ENCODE assay signal across 8 mouse cellular contexts in genomic region chr15:83349954-83350711, GRCm38 (mm10). TPM values are rescaled to one million over a fixed set of nuclear protein-coding genes. Genes with fewer than 3 reads are reported as not detected.
DNase-seq lines count a peak whose midpoint lies in the region; ATAC-seq and TF ChIP-seq lines count a peak whose summit lies in the region.

Arfgap3 (minus strand) TSS chr15:83350247.

- under 1% methylated on average over 59 of the region's 60 CpGs for WGBS in heart, embryonic 10.5 days
- WGBS in kidney, embryonic 15.5 days: under 1% methylated on average over 58 of the region's 60 CpGs

- 0 out of 2 replicates have a peak, but pooled peaks cover 3% of the 10 kb centered on the region for H3K36me3 ChIP-seq in heart, embryonic 10.5 days
- H3K36me3 ChIP-seq in kidney, embryonic 15.5 days: peaks cover 10% of the 10 kb centered on the region; the same call in 1 of the 2 replicates

- ATAC-seq in kidney, embryonic 15.5 days (replicated peaks; ENCODE audit: low FRiP score): peak; percentile 94
- peak; percentile 78 for ATAC-seq in monocyte, adult 5-6 weeks (replicated peaks; ENCODE audit: insufficient number of reproducible peaks, low FRiP score, low TSS enrichment, poor library complexity, severe bottlenecking)

- no peak for TF ChIP-seq POLR2A in bone marrow macrophage, adult 2 months (IDR thresholded peaks at IDR 0.05; ENCODE audit: borderline replicate concordance, low read depth, low read length)
- peak; percentile 67 for TF ChIP-seq POLR2A in embryonic fibroblast, embryonic 13.5 days (IDR thresholded peaks at IDR 0.05; ENCODE audit: low read depth, low read length)

- peak within 1 kb of the TSS; percentile 86 for H3K4me2 ChIP-seq in kidney, embryonic 15.5 days

- DNase-seq in A20 (ENCODE audit: low read depth, low spot score) (peak; percentile 94), liver (peak; percentile 95)
- DNase-seq in heart, embryonic 10.5 days (ENCODE audit: low spot score): peak; percentile 97
- peak; percentile 95 to 99 for DNase-seq in spleen, postnatal 4 days (ENCODE audit: low spot score in 2 of 2)

- no peak for TF ChIP-seq CTCF in bone marrow macrophage, adult 2 months (IDR thresholded peaks at IDR 0.05; ENCODE audit: low read depth, low read length)
- no peak for TF ChIP-seq CTCF in embryonic fibroblast, embryonic 13.5 days (IDR thresholded peaks at IDR 0.05; ENCODE audit: borderline replicate concordance, insufficient read depth, low read length)

- H3K9me3 ChIP-seq in heart, embryonic 10.5 days: no peaks in the 10 kb centered on the region
- no peaks in the 10 kb centered on the region for H3K9me3 ChIP-seq in kidney, embryonic 15.5 days (replicated peaks)

- peak within 1 kb of the TSS; percentile 83 for H3K9ac ChIP-seq in kidney, embryonic 15.5 days

- H3K4me1 ChIP-seq in bone marrow macrophage, adult 2 months (ENCODE audit: control insufficient read depth, insufficient read depth, low read length): peaks cover 6% of the 10 kb centered on the region
- H3K4me1 ChIP-seq in embryonic fibroblast, embryonic 13.5 days (ENCODE audit: control insufficient read depth, insufficient read depth, low read length): peaks cover 3% of the 10 kb centered on the region
- peaks cover 23% of the 10 kb centered on the region for H3K4me1 ChIP-seq in heart, embryonic 10.5 days
- H3K4me1 ChIP-seq in kidney, embryonic 15.5 days: peaks cover 18% of the 10 kb centered on the region

- peak within 1 kb of the TSS; percentile 87 for H3K4me3 ChIP-seq in bone marrow macrophage, adult 2 months (ENCODE audit: insufficient read depth, low read length)
- peak within 1 kb of the TSS; percentile 84 for H3K4me3 ChIP-seq in embryonic fibroblast, embryonic 13.5 days (ENCODE audit: insufficient read depth, low read length)
- peak within 1 kb of the TSS; percentile 92 for H3K4me3 ChIP-seq in heart, embryonic 10.5 days
- peak within 1 kb of the TSS; percentile 82 for H3K4me3 ChIP-seq in kidney, embryonic 15.5 days (replicated peaks)

- H3K27me3 ChIP-seq in heart, embryonic 10.5 days (ENCODE audit: insufficient read depth, poor library complexity, severe bottlenecking): no peaks in the 10 kb centered on the region
- H3K27me3 ChIP-seq in kidney, embryonic 15.5 days: no peaks in the 10 kb centered on the region

- H3K27ac ChIP-seq in bone marrow macrophage, adult 2 months (ENCODE audit: insufficient read depth, low read depth, low read length): no peak within 1 kb of the TSS
- H3K27ac ChIP-seq in embryonic fibroblast, embryonic 13.5 days (ENCODE audit: insufficient read depth, low read length): no peak within 1 kb of the TSS
- H3K27ac ChIP-seq in heart, embryonic 10.5 days: peak within 1 kb of the TSS; percentile 91
- peak within 1 kb of the TSS; percentile 74 for H3K27ac ChIP-seq in kidney, embryonic 15.5 days

RNA-seq across cellular contexts. Expression of gene Arfgap3, which starts in this region (rescaled TPM):
- 27.8 and 28.6 TPM in 2 replicates for polyA plus RNA-seq in bone marrow macrophage, adult 2 months (2012; ENCODE audit: insufficient read depth, insufficient read length, missing spikeins)
- polyA plus RNA-seq in embryonic fibroblast, embryonic 13.5 days (2011; ENCODE audit: insufficient read length, low read depth, missing spikeins): 51.9 and 55.2 TPM in 2 replicates
- polyA plus RNA-seq in heart, embryonic 10.5 days (2016; fragmentation: Nextera tagmentation; extraction: Ambion mirVana): 25.8 and 27.5 TPM in 2 replicates
- 35.7 and 36.3 TPM in 2 replicates for polyA plus RNA-seq in kidney, embryonic 15.5 days (2015; fragmentation: Nextera tagmentation; extraction: Ambion mirVana)
- total RNA-seq in monocyte, adult 5-6 weeks (2017): 15.1 to 26.9 TPM (median 15.7 TPM) in 3 replicates

Comparison
In these comparisons a context has a peak if more than half of its experiments do, and no peak if none do; other contexts are left out.
1. H3K27ac ChIP-seq: peak in heart, embryonic 10.5 days (single experiment) and kidney, embryonic 15.5 days (single experiment); none in bone marrow macrophage, adult 2 months (single experiment) and embryonic fibroblast, embryonic 13.5 days (single experiment).
2. Peak in every context shown above with its lines, with median percentiles within 50 percentile points of each other: DNase-seq and H3K4me3 ChIP-seq.